Mouse (Mus musculus): ENCODE data around the gene Snrnp27.

The Snrnp27 gene

DNA sequence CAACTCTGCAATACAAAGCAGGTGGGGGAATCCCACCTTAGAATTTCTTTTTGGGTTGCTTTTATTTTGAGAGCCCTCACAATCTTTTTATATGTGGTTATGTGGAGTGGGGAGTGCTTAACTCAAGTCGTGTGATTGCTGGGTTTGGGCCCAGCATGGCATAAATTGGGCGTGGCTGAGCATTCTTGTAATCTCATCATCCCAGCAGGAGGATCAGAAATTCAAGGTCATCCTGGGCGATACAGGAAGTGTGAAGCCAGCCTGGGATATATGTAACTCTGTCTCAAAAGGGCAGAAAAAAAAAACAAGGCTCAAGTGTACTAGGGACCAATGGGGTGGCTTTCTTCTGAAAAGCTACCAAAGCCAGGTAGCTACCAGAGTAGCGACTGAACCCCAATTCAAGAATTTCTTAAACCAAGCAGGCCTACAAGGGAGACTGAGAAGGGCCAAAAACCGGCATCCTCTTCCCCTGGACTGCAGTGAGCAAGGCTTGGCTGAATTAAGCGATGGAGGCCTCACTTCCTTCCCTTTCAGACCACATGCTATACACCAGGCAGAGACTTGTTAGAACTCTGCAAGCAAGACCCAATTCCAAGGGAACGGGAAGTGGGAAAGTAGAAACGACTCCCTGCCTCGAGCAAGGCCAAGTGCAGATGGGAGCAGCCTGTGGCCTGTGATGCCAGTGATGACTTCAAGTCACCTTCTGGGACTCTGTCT lies 24.0 kb downstream of the Snrnp27 start:
- DNase-seq = no peak

DNA sequence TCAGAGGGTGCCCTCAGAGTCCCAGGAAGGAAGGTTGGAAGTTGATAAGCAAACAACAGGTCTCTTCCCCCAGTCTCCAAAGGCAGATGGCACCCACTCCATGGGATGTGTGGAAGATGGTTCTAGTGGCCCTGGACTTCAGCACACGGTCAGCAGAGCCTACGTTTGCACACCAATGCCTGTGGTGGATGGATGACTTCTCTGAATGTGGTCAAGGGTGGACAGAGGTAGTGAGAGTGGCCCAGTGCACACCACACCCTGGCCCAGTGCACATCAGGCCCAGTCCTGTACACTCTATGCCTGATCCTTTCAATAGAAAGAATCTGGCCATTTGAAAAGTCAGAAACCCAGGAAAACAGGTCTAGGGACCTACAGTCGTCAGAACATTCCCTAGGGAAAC lies 25.8 kb downstream of the Snrnp27 start:
- DNase-seq = no peak

DNA sequence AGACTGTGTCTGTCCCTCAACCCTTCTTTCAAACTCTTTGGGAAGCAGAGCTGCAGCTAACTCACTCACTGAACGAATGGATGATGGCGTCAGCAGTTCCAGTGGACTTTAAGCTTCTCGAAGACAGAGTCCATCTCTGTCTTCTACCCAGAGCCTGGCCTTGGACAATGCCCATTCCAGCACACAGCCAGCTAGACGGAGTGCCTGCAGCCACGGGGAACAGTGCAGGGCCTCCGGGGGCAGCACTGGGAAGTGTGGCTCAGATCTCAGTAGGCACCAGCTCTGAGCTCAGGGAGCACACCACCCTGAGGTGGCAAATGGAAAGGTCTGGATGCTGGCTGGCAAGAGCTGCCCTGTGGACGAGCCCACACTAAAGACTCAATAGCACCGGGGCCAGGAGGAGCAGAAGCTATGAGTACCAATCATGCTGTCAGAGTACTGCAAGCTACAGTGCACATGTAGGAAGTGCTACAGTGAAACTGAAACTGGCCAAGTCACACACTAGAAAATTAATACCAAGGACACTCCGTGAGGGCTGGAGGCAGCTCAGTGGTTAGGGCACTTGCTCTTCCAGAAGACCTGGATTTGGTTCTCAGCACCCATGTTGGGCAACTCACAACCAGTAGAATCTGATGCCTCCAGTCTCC lies 29.9 kb downstream of the Snrnp27 start:
- DNase-seq = no peak

DNA sequence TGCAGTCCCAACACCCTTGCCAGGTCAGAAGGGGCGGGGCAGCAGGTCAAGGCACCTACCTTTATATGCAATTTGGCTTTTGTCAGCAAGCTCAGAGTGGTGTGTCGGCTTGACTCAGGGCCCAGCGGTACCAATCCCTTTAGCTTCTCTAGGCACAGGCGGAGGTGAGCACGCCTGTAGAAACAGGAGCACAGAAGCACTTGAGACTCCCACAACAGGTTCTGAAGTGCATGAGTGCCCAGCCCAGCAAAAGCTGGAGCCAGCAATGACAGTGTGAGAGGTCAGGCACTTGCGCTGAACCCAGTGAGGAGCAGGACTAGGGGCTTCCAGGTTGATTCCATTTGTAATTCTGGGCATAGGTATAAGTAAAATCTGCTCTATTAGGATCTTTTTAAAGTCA lies 31.3 kb downstream of the Snrnp27 start:
- DNase-seq = no peak

DNA sequence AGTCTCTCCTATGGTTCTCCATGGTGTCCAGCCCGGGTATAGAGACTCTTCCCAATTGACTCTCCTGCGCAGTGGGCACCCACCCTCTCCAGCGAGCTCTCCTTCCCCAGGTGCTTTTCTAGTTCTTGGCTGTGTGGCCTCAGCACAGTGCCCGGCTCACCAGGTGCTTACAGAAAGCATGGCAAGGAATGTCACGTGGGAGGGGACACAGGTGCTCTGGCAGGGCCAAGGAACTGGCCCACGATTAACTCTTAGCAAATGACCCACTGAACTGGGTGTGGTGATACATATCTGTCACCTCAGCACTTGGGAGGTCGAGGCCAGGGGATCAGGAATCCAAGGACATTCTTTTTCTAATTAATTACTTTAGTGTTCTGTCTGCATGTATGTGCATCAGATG lies 38.2 kb downstream of the Snrnp27 start:
- DNase-seq = no peak

DNA sequence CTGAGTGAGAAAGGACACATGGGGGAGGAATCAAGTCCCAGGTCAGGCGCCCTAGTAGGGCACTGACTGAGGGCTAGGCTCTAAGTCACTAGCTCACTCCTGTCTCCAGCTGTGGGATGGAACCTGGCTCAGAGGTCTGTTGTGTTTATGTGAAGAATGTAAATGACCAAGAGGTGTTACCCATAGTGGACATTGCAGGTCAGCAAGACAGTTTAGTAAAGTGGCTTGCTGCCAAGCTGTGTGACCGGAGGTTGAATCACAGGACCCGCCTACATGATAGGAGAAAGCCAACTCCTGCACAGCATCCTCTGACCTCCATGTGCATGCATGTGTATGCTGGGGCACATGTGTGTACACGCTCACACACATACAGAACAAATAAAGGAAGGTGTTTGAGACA lies 38.8 kb downstream of the Snrnp27 start:
- no peak for DNase-seq

DNA sequence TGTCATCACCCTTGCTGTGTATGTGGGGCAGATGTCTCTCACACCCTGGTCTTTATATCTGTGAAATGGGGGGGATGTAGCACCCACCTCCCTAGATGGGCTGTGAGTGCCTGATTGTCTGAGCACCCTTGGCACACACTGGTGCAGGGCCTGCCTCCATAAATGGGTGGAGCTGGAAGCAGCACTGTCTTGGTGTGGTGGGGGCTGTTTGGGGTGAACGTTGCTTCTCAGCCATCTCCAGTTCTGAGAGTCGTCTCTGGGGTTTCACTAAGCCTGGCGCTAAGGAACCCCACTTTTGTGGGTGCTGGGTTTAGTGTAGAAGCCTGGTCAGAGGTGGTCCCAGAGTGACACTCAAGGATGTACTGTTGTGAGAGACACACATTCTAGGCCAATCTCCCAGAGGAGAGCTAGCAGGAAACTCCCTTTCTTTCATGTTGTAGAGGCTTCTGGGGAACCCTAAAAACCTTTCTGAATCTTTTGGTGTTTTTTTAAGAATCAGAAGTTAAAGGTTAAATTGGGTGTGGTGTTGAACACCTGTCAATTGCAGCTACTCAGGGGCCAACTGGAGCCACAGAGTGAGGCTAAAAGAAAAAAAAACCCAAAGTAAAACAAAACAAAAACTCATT lies 39.4 kb downstream of the Snrnp27 start:
- DNase-seq = peak in 1 of 2 experiments; percentile 9

DNA sequence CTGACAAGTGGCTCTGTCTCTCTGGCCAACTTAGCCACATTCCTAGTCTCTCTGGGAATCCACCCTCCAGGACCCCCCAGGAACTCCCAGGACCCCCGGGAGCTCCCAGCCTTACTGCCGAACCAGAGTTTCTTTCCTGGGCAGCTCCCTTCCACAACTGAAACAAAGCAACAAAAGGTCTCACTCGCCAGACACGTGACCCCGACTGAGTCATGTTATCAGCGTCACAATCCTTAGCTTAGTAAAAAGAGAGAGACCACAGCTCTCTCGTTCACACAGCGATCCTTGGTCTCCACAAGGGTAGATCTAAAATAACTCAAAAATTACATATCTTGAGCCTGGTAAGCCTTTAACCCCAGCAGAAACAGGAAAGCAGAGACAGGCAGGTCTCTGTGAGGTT lies 42.6 kb downstream of the Snrnp27 start:
- no peak for DNase-seq

DNA sequence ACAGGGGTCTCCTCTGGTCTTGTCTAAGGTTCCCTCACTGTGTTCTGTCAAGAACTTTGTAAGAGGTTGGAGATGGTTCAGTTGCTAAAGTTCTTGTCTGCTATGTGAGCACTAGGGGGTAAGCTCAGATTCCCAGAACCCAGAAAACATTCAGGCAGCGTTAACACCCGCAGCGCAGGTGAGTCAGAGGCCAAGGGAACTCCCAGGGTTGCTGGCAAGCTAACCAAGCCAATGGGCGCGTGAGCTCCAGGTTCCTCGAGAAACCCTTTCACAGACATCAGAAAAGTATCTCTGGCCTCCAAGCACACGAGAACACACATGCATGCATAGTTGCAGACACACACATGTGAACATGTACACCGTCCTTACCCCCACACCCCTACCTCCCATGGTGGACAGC lies 43.5 kb downstream of the Snrnp27 start:
- no peak for DNase-seq

DNA sequence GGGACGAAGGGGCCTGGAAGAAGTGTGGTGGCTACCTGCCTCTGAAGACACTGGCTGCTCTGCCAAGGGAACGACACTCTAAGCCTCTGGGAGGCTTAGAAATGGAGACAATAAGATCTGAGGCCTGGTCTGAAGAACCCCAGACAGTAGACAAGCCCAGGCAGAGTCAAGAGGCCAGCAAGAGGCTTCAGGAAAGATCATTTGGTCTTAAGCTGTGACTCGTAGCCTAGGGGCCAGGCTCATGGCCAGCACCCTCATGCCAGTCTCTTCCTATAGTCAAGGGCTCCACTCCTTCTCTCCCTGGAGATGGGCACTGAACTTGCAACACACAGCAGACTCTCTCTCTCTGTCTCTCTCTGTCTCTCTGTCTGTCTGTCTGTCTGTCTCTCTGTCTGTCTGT lies 44.2 kb downstream of the Snrnp27 start:
- DNase-seq = no peak

DNA sequence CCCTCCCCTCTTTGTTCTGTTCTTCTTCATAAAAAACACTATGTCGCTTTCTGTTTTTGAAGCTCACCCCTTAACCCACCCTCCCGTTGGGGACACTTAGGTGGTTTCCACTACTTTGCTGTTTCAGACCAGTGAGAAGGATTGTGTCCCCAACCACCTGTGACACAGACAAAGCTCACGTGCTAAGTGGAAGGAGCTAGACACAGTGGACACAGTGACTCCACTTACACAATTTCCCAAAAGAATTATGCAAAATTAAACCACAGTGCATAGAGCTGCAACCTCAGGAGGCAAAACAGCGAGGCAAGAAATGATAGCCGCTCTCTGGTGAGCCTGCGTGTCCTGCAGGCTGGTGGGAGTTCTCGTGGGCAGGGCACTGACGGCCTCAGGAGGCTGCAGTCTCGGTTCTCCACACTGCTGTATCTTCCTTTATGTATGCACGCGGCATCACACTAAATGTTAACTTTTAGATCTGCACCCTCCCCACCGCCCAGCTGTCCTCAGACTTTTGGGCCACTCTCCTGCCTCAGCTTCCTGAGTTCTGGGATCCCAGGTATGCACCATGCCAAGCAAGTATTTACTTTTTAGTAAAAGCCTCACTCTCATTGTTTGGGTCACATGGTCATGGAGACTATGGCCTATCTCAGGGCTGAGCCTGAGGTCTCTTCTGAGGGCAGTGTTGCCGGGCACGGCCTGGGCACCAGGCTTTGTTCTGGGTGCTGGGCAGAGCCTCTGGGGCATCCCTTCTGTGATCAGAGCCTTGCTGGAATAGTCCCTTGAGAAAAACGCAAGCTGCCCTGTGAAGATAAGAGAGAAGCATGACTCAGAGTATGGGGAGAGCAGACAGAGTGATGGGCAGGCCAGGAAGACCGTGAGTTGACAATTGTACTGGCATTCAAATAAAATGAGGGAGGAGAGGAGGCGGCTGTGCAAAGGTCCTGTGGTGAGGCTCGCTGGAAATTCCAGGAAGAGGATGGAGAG lies 44.9 kb downstream of the Snrnp27 start:
- no peak for DNase-seq

DNA sequence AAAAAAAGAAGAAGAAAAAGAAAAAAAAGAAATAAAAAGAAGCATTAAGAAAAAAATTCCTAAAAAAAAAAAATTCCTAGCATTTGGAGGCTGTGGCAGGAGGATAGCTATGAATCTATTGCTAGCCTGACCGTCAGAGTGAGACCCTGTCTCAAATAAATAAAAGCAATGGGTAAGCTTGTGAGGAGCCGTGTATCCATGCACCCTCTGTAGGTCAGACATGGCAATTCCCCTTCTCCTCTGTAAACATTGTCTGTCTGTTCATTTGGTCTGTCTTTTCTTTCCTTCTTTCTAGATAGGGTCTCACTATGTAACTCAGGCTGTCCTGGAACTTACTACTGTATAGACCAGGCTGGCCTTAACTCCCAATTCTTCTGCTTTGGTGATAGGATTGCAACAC lies 45.9 kb downstream of the Snrnp27 start:
- no peak for DNase-seq

DNA sequence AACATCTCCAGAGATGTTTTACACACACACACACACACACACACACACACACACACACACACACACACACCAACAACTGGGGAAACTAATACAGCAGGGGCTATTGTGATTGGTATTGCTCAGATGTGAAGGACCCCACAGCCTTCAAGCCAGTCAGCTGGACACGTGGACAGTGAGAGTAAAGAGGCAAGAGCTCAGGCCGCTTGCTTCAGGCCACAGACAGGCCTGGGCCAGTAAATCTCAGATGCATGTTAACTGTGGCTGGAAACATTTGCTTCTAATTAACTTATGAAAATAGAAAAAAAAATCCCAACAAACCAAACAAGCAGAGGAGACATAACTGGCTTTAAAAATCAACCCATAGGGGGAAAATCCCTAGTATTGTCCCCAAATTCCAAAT lies 46.5 kb downstream of the Snrnp27 start:
- no peak for DNase-seq

DNA sequence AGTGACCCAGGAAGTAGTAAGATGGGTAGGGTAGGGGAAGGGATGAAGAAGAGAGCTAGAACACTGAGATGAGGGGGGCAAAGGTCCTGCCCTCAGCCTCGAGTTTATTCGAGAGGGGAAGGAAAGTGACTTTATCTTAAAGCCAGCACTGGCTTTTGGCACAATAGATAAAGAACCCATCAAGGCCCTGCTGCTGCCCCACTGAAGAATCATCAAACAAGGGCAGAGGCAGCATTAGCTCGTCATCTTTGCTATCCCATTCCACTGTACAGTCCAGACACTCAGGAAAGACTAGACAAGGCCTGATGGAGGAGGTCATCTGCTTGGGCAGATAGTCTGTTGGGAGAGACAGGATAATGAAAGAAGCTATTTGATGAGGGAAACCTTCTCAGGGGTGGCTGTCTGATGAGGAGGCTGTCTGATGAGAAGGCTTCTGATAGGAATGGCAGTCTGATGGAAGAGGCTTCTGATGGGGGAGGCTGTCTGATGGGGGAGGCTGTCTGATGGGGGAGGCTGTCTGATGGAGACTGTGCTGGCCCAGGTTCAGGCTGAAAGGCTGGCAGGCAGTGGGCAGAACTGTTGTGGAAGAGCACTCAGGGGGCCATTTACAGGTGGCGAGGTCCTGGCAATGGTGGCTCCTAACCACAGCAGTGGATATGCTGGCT lies 47.0 kb downstream of the Snrnp27 start:
- DNase-seq = no peak

DNA sequence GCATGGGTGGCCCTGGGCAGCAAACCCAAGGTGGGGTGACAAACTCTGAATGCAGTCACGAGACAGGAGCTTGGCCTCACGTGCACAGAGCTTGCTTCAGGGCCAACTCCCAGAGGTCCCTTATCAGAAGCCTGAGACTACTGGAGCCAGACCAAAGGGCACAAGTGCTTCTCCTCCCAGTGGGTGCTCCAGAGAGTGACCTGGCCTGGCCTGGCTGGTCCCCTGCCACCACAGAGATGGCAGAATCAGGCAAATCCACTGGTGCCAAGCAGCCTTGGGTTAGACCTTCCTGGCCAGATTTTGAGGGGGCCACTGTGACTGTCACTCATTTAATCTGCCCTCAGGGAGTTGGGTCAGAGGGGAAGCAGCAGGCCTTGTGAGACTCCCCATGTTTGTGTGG lies 47.8 kb downstream of the Snrnp27 start:
- DNase-seq = no peak

DNA sequence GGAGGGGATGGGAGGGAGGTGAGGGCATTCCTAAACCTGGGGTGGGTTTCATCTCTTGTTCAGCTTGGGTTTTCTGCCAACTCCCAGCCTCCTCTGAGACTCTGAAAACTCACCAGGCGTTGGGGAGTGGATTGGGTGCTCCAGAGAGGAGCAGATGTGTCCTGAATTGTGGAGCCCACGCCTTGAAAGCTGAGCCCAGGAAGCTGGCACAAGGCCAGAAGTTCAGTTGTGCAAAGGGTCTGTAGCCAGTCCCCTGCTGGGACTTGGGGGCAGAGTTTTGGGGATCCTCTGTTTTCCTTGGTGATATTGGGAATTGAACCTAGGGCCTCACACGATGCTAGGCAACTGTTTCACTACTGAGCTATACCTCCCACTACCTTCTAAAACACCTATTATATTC lies 54.2 kb downstream of the Snrnp27 start:
- no peak for DNase-seq

DNA sequence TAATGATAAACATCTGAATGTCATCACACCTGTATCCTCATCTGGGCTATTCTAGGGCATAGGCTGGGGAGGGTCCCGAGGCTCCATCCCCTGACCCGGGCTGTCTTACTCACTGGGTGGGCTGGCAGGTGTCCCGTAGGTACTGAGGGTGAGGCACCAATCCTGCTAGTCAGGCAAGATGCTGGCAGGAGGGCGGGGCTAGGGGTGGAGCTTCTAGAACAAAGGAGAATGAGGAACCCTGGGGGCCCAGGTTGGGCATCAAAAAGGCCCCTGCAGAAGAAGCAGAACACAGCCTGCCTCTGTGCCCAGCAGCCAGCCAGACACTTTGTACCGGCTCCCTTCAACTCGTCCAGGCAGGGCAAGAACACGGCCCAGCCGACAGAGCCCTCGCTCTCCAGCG lies 56.4 kb downstream of the Snrnp27 start, which contains the start of gene Asprv1:
Asprv1 (plus strand) TSS at position 219 of the 400 bp plus-strand sequence.
- DNase-seq = peak; percentile 21 to 30
